In genomic region chr11:102697338-102698017, GRCm38 (mm10) we compare ENCODE assay signal across 8 mouse cellular contexts. TPM values are rescaled to one million over a fixed set of nuclear protein-coding genes. Genes with fewer than 3 reads are reported as not detected.
A peak's percentile ranks its signal among the peaks of the same experiment; 100 is the strongest.
DNase-seq lines count a peak whose midpoint lies in the region; ATAC-seq and TF ChIP-seq lines count a peak whose summit lies in the region.

TSS of gene Ccdc43 (minus strand) at chr11:102697782.

- under 1% methylated on average over 49 of the region's 49 CpGs for WGBS in forebrain, embryonic 12.5 days
- WGBS in heart, postnatal 0 days: under 1% methylated on average over 49 of the region's 49 CpGs
- under 1% methylated on average over 49 of the region's 49 CpGs for WGBS in liver, embryonic 14.5 days (ENCODE audit: insufficient replicate concordance)
- under 1% methylated on average over 49 of the region's 49 CpGs for WGBS in stomach, embryonic 15.5 days

- peak; percentile 94 for ATAC-seq in forebrain, embryonic 12.5 days (ENCODE audit: low FRiP score)
- ATAC-seq in heart, postnatal 0 days (ENCODE audit: insufficient read depth, low read depth): peak; percentile 98
- peak; percentile 96 for ATAC-seq in liver, embryonic 14.5 days (ENCODE audit: insufficient read depth)
- peak; percentile 94 for ATAC-seq in stomach, embryonic 15.5 days (ENCODE audit: insufficient read depth, low FRiP score, low read depth)

- peaks cover 20% of the 10 kb centered on the region for H3K36me3 ChIP-seq in E14TG2a.4 (ENCODE audit: insufficient read depth, low read length)
- peaks cover 11% of the 10 kb centered on the region; the same call in 1 of the 2 replicates for H3K36me3 ChIP-seq in forebrain, embryonic 12.5 days (replicated peaks)
- H3K36me3 ChIP-seq in heart, postnatal 0 days (replicated peaks; ENCODE audit: control insufficient read depth, insufficient read depth, low read length): peaks cover 8% of the 10 kb centered on the region
- no peaks in the 10 kb centered on the region for H3K36me3 ChIP-seq in liver, embryonic 14.5 days (replicated peaks; ENCODE audit: control insufficient read depth, insufficient read depth, low read depth)
- no peaks in the 10 kb centered on the region for H3K36me3 ChIP-seq in stomach, embryonic 15.5 days

- TF ChIP-seq CTCF in E14TG2a.4 (conservative IDR thresholded peaks at IDR 0.05; ENCODE audit: low read length): no peak
- no peak for TF ChIP-seq CTCF in heart, postnatal 0 days (IDR thresholded peaks at IDR 0.05; ENCODE audit: low read depth)
- no peak for TF ChIP-seq CTCF in liver, embryonic 14.5 days (IDR thresholded peaks at IDR 0.05; ENCODE audit: low read depth)

- H3K4me1 ChIP-seq in E14TG2a.4 (replicated peaks; ENCODE audit: low read depth, low read length): peaks cover 50% of the 10 kb centered on the region
- peaks cover 15% of the 10 kb centered on the region for H3K4me1 ChIP-seq in forebrain, embryonic 12.5 days
- peaks cover 7% of the 10 kb centered on the region for H3K4me1 ChIP-seq in heart, postnatal 0 days (ENCODE audit: control insufficient read depth, insufficient read depth)
- peaks cover 5 to 11% of the 10 kb centered on the region in 2 experiments for H3K4me1 ChIP-seq in liver, embryonic 14.5 days (replicated peaks; ENCODE audit: control insufficient read depth in 2 of 2, insufficient read depth in 2 of 2, low read length in 1 of 2)
- H3K4me1 ChIP-seq in stomach, embryonic 15.5 days: peaks cover 8% of the 10 kb centered on the region

- peak within 1 kb of the TSS; percentile 84 for H3K9ac ChIP-seq in forebrain, embryonic 12.5 days
- peak within 1 kb of the TSS; percentile 53 for H3K9ac ChIP-seq in heart, postnatal 0 days (replicated peaks; ENCODE audit: low read depth, low read length)
- H3K9ac ChIP-seq in liver, embryonic 14.5 days (replicated peaks): peak within 1 kb of the TSS; percentile 60
- H3K9ac ChIP-seq in stomach, embryonic 15.5 days: peak within 1 kb of the TSS; percentile 61

- no peak for TF ChIP-seq EP300 in heart, postnatal 0 days (IDR thresholded peaks at IDR 0.05; ENCODE audit: low read depth)
- no peak for TF ChIP-seq EP300 in liver, embryonic 14.5 days (IDR thresholded peaks at IDR 0.05; ENCODE audit: low read depth)

- DNase-seq in c-Kit-positive CD71-positive TER-119-positive erythroid progenitor cells, embryonic 14.5 days (ENCODE audit: low spot score): peak; percentile 78
- peak; percentile 74 for DNase-seq in heart, postnatal 0 days (ENCODE audit: low spot score)
- peak; percentile 85 to 93 for DNase-seq in kidney, postnatal 36 days
- peak; percentile 61 to 69 (median 64) for DNase-seq in liver, embryonic 14.5 days (ENCODE audit: low read depth in 3 of 3, low spot score in 3 of 3)
- peak; percentile 87 for DNase-seq in neural tube, embryonic 10.5 days (ENCODE audit: extremely low spot score, low spot score)

- H3K27me3 ChIP-seq in E14TG2a.4 (ENCODE audit: insufficient read depth, low read length): no peaks in the 10 kb centered on the region
- no peaks in the 10 kb centered on the region; the same call in 1 of the 2 replicates for H3K27me3 ChIP-seq in forebrain, embryonic 12.5 days
- H3K27me3 ChIP-seq in heart, postnatal 0 days (ENCODE audit: control insufficient read depth, insufficient read depth, low read length): no peaks in the 10 kb centered on the region
- no peaks in the 10 kb centered on the region for H3K27me3 ChIP-seq in liver, embryonic 14.5 days (ENCODE audit: control insufficient read depth, insufficient read depth, low read length)
- H3K27me3 ChIP-seq in stomach, embryonic 15.5 days (replicated peaks): no peaks in the 10 kb centered on the region

- peak within 1 kb of the TSS; percentile 97 for H3K4me3 ChIP-seq in E14TG2a.4 (replicated peaks; ENCODE audit: low read length)
- peak within 1 kb of the TSS; percentile 80 for H3K4me3 ChIP-seq in forebrain, embryonic 12.5 days (replicated peaks)
- H3K4me3 ChIP-seq in heart, postnatal 0 days (ENCODE audit: low read depth, low read length): peak within 1 kb of the TSS; percentile 64
- peak within 1 kb of the TSS; percentile 72 to 94 for H3K4me3 ChIP-seq in liver, embryonic 14.5 days (ENCODE audit: insufficient read depth in 1 of 2, low read depth in 2 of 2, low read length in 2 of 2)
- H3K4me3 ChIP-seq in stomach, embryonic 15.5 days (replicated peaks): peak within 1 kb of the TSS; percentile 65

- H3K9me3 ChIP-seq in E14TG2a.4 (ENCODE audit: low read length): no peaks in the 10 kb centered on the region
- H3K9me3 ChIP-seq in forebrain, embryonic 12.5 days: no peaks in the 10 kb centered on the region
- no peaks in the 10 kb centered on the region for H3K9me3 ChIP-seq in heart, postnatal 0 days (replicated peaks; ENCODE audit: control insufficient read depth, low read length)
- no peaks in the 10 kb centered on the region for H3K9me3 ChIP-seq in liver, embryonic 14.5 days (ENCODE audit: control insufficient read depth, low read length)
- H3K9me3 ChIP-seq in stomach, embryonic 15.5 days: no peaks in the 10 kb centered on the region

- peak within 1 kb of the TSS; percentile 74 for H3K4me2 ChIP-seq in forebrain, embryonic 12.5 days
- peak within 1 kb of the TSS; percentile 74 for H3K4me2 ChIP-seq in heart, postnatal 0 days (ENCODE audit: low read depth, low read length)
- peak within 1 kb of the TSS; percentile 75 for H3K4me2 ChIP-seq in liver, embryonic 14.5 days (ENCODE audit: low read depth)
- peak within 1 kb of the TSS; percentile 74 for H3K4me2 ChIP-seq in stomach, embryonic 15.5 days

- peak within 1 kb of the TSS; percentile 53 for H3K27ac ChIP-seq in forebrain, embryonic 12.5 days
- peak within 1 kb of the TSS; percentile 52 for H3K27ac ChIP-seq in heart, postnatal 0 days (ENCODE audit: low read depth)
- H3K27ac ChIP-seq in liver, embryonic 14.5 days: no peak within 1 kb of the TSS
- H3K27ac ChIP-seq in stomach, embryonic 15.5 days: peak within 1 kb of the TSS; percentile 42; the same call in 1 of the 2 replicates

RNA-seq across cellular contexts. Expression of gene Ccdc43, which starts in this region (rescaled TPM):
- 55.1 and 57.7 TPM in 2 replicates for polyA plus RNA-seq in forebrain, embryonic 12.5 days (2016; fragmentation: Nextera tagmentation; extraction: Ambion mirVana)
- total RNA-seq in heart, postnatal 0 days (2014; rRNA removed; ENCODE audit: low replicate concordance): 14.2 and 20.8 TPM in 2 replicates
- polyA plus RNA-seq in heart, postnatal 0 days (2015; fragmentation: Nextera tagmentation; extraction: Ambion mirVana): 25.5 and 28.8 TPM in 2 replicates
- polyA plus RNA-seq in liver, embryonic 14.5 days (2012; rRNA removed): 4.0 and 7.1 TPM in 2 replicates
- polyA plus RNA-seq in liver, embryonic 14.5 days (2014; fragmentation: Nextera tagmentation; extraction: Ambion mirVana): 14.1 and 14.7 TPM in 2 replicates
- polyA plus RNA-seq in stomach, embryonic 15.5 days (2015; fragmentation: Nextera tagmentation; extraction: Ambion mirVana): 38.3 and 41.4 TPM in 2 replicates
